Mouse (Mus musculus) lung, adult 2 months (tissue): ENCODE data around the gene Maml2.

Experiments used
- CTCF ChIP-seq: fragments of 200-500 bp; IDR thresholded peaks from 2 replicates; pipeline ENCODE4 v1.5.1; 2011; ENCODE audit warnings: mild to moderate bottlenecking, low read length, control low read depth; ENCODE audit not compliant: insufficient read depth
- POLR2A ChIP-seq: fragments of 200-500 bp; IDR thresholded peaks from 2 replicates; pipeline ENCODE4 v1.6.1; 2011; ENCODE audit warnings: low read depth, mild to moderate bottlenecking, control low read depth, low read length, borderline replicate concordance; ENCODE audit errors: extremely low read depth

DNA sequence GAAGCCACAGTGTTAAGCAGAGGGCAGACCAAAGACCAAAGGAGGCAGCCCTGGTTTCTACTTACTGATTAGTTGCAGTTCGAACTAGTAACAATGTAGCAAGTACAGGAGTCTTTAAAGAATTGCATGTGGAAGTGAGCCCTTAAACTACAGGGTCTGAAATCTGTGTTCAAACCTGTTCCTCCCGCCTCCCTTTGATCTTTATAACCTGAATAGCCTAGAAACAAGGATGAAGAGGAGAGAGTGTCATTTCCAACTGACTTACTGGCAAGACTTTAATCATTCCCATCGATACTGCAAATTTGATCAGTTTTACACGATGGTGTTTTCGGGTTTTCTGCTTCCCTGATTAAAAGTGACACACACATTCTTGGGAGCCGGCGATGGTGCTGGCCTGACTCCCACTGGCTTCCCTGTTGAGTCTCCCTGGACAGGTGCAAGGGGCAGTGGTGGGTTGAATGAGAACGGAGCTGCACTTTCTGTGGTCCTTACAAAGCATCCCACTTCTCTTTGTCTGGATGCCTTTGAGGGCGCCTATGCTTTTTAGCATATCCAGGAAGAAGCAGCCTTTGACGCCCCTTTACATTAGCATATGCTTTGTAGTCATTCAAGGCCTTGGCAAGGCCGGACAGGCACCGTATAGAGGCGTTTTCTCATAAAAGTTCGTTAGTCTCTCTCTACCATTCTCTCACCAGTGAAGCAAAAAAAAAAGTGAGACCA is 401.5 kb downstream of the Maml2 start:
- TF ChIP-seq POLR2A (no peak), CTCF (no peak)
